9 mouse cellular contexts compared by ENCODE assay signal in the genomic region with DNA sequence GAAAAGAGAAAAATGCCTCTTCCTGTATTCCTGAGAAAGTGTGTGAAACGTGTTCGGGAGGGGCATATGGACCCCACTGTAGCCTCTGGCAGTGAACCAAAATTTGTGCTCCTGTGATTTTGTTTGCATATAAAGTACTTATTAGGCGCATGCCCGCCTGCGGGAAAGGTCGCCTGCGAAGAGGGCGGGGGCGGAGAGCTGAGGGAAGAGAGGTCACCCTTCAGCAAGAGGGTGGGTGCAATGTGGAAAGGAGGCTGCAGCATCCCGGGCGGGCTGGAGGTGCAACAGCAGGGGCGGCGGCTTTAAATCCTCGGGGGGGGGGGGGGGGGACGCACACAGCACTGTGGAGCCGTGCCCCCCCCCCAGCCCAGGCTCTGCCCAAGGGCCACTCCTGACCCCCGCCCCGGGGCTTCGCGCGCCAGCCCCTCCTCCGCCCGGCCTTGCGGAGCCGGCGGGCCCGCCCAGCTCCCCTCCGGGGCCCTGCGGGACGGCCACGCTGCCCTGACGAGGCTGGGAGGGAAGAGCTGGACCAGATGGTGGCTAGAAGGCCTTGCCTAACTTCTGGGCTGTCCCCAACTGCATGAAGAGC.
DNase-seq lines count a peak whose midpoint lies in the region; ATAC-seq and TF ChIP-seq lines count a peak whose summit lies in the region.
"Had no signal": no experiment of that assay in that cellular context is flagged by ENCODE, and none has a peak within 500 bp of the region (broad histone marks: within the 10 kb centered on the region; RNA-seq: fewer than 3 reads in every experiment).

No protein-coding gene starts in this region.

- no peaks in the 10 kb centered on the region for H3K27me3 ChIP-seq in heart, postnatal 0 days (ENCODE audit: control insufficient read depth, insufficient read depth, low read length)
- no peaks in the 10 kb centered on the region for H3K27me3 ChIP-seq in neural tube, embryonic 11.5 days (ENCODE audit: control insufficient read depth, insufficient read depth, low read length)

- peaks cover 8% of the 10 kb centered on the region; the same call in 1 of the 2 replicates for H3K4me1 ChIP-seq in heart, postnatal 0 days (ENCODE audit: control insufficient read depth, insufficient read depth)
- H3K4me1 ChIP-seq in neural tube, embryonic 11.5 days (ENCODE audit: control insufficient read depth, insufficient read depth, low read length) = peaks cover 4% of the 10 kb centered on the region; the same call in 1 of the 2 replicates

- peak overlapping the region; percentile 64 for H3K4me2 ChIP-seq in heart, postnatal 0 days (ENCODE audit: low read depth, low read length)
- H3K4me2 ChIP-seq in neural tube, embryonic 11.5 days (ENCODE audit: low read depth) = peak overlapping the region; percentile 71

- H3K4me3 ChIP-seq in heart, postnatal 0 days (ENCODE audit: low read depth, low read length) = peak overlapping the region; percentile 41
- H3K4me3 ChIP-seq in neural tube, embryonic 11.5 days (ENCODE audit: low read depth, low read length) = peak overlapping the region; percentile 34
- H3K4me3 ChIP-seq: erythroblast, embryonic 14.5 days had no signal

- TF ChIP-seq CTCF in heart, postnatal 0 days (IDR thresholded peaks at IDR 0.05; ENCODE audit: low read depth) = no peak

- DNase-seq in cerebellum, adult 8-10 months = no peak
- peak; percentile 24 to 59 for DNase-seq in urinary bladder, postnatal 4 days (ENCODE audit: low spot score in 2 of 2)
- DNase-seq in urinary bladder, postnatal 25 days (ENCODE audit: low spot score) = no peak
- DNase-seq in heart, postnatal 0 days (ENCODE audit: low spot score) = peak; percentile 11
- DNase-seq in kidney, postnatal 25 days = peak; percentile 33 to 70
- peak; percentile 66 for DNase-seq in neural tube, embryonic 11.5 days (ENCODE audit: low spot score)
- no peak for DNase-seq in natural killer cell, adult 2 months (ENCODE audit: low spot score in 2 of 2)

- no peak overlapping the region for H3K9ac ChIP-seq in heart, postnatal 0 days (replicated peaks; ENCODE audit: low read depth, low read length)
- H3K9ac ChIP-seq in neural tube, embryonic 11.5 days (ENCODE audit: low read length) = peak overlapping the region; percentile 57

- TF ChIP-seq EP300 in heart, postnatal 0 days (IDR thresholded peaks at IDR 0.05; ENCODE audit: low read depth) = no peak

- ATAC-seq in cerebellum, adult (ENCODE audit: insufficient number of reproducible peaks, low FRiP score, low TSS enrichment) = peak; percentile 68
- ATAC-seq in heart, postnatal 0 days (ENCODE audit: insufficient read depth, low read depth) = peak; percentile 67
- ATAC-seq in neural tube, embryonic 11.5 days (ENCODE audit: insufficient read depth, low FRiP score, low TSS enrichment) = peak; percentile 85

- H3K27ac ChIP-seq in heart, postnatal 0 days (ENCODE audit: low read depth) = no peak overlapping the region
- H3K27ac ChIP-seq in neural tube, embryonic 11.5 days (ENCODE audit: low read depth, low read length) = no peak overlapping the region

- no peaks in the 10 kb centered on the region for H3K36me3 ChIP-seq in heart, postnatal 0 days (replicated peaks; ENCODE audit: control insufficient read depth, insufficient read depth, low read length)
- H3K36me3 ChIP-seq in neural tube, embryonic 11.5 days (ENCODE audit: control insufficient read depth, insufficient read depth, low read length) = no peaks in the 10 kb centered on the region

- H3K9me3 ChIP-seq in heart, postnatal 0 days (replicated peaks; ENCODE audit: control insufficient read depth, low read length) = no peaks in the 10 kb centered on the region
- no peaks in the 10 kb centered on the region for H3K9me3 ChIP-seq in neural tube, embryonic 11.5 days (ENCODE audit: control insufficient read depth, low read length)

- WGBS in heart, postnatal 0 days = 7% methylated on average over 20 of the region's 32 CpGs
- 5% methylated on average over 19 of the region's 32 CpGs for WGBS in neural tube, embryonic 11.5 days

Comparison
In these comparisons a context has a peak if more than half of its experiments do, and no peak if none do; other contexts are left out.
1. DNase-seq: peak in urinary bladder, postnatal 4 days (2 of 2), heart, postnatal 0 days (single experiment), kidney, postnatal 25 days (2 of 2) and neural tube, embryonic 11.5 days (single experiment); none in cerebellum, adult 8-10 months (single experiment), urinary bladder, postnatal 25 days (single experiment) and natural killer cell, adult 2 months (0 of 2).
2. Peak in every context shown above with its lines, with median percentiles within 50 percentile points of each other: ATAC-seq.